Mouse (Mus musculus) MEL (cell line): ENCODE measurements around the gene Ncapd2. TPM values are rescaled to one million over a fixed set of nuclear protein-coding genes. Genes with fewer than 3 reads are reported as not detected.

Source experiments
- polyA plus RNA-seq, 2 experiments: library from polyadenylated mRNA; stranded (reverse) in 1 of 2; unstranded in 1 of 2; fragments of >175 nt in 1 of 2; fragments of >200 nt in 1 of 2; gene quantifications; 2 replicates each; pipeline versions ENCODE4 v1.2.1 to v1.2.4; 2012; ENCODE audit warnings: low replicate concordance in 2 of 2, low read depth in 1 of 2; ENCODE audit not compliant: insufficient read length in 2 of 2, insufficient read depth in 1 of 2, missing spikeins in 1 of 2
- total RNA-seq: library from RNA; depleted of rRNA; stranded (reverse); fragments of 300-350 nt; gene quantifications from 2 replicates; pipeline ENCODE4 v1.2.3, GENCODE M21; 2012; rRNA removed

Ncapd2 gene
- total and polyA plus RNA-seq, 3 experiments = 86.6 to 394 TPM; not detected in 1

Other genes starting within 250 kb of the Ncapd2 start
- gene Cops7a, start 226.2 kb downstream of the Ncapd2 start, total RNA-seq = 75.1 and 85.0 TPM in 2 replicates
- gene Cops7a, start 226.2 kb downstream of the Ncapd2 start, polyA plus RNA-seq = 100 to 1,000 TPM in 1 of 2 experiments, not detected in 1; 150 TPM
- 0.19 and 0.33 TPM in 2 replicates for gene Pianp, start 195.0 kb downstream of the Ncapd2 start, total RNA-seq
- 1 to 10 TPM in 1 of 2 experiments, not detected in 1; 5.5 TPM for gene Pianp, start 195.0 kb downstream of the Ncapd2 start, polyA plus RNA-seq
- gene Zfp384, start 182.6 kb downstream of the Ncapd2 start, total RNA-seq = 19.2 and 19.5 TPM in 2 replicates
- 10 to 100 TPM in 1 of 2 experiments, not detected in 1; 57.4 TPM for gene Zfp384, start 182.6 kb downstream of the Ncapd2 start, polyA plus RNA-seq
- gene Ing4, start 151.9 kb downstream of the Ncapd2 start, total RNA-seq = 26.3 and 29.5 TPM in 2 replicates
- gene Ing4, start 151.9 kb downstream of the Ncapd2 start, polyA plus RNA-seq = 10 to 100 TPM in 1 of 2 experiments, not detected in 1; 34.9 TPM
- 1.2 and 3.3 TPM in 2 replicates for gene Acrbp, start 142.0 kb downstream of the Ncapd2 start, total RNA-seq
- gene Acrbp, start 142.0 kb downstream of the Ncapd2 start, polyA plus RNA-seq = 1 to 10 TPM in 1 of 2 experiments, not detected in 1; 5.3 TPM
- 2.8 and 3.5 TPM in 2 replicates for gene Lpar5, start 123.8 kb downstream of the Ncapd2 start, total RNA-seq
- 10 to 100 TPM in 1 of 2 experiments, not detected in 1; 16.2 TPM for gene Lpar5, start 123.8 kb downstream of the Ncapd2 start, polyA plus RNA-seq
- gene Chd4, start 95.7 kb downstream of the Ncapd2 start, total RNA-seq = 173 and 193 TPM in 2 replicates
- 100 to 1,000 TPM in 1 of 2 experiments, 10 to 100 TPM in 1; 93.0 to 232 TPM for gene Chd4, start 95.7 kb downstream of the Ncapd2 start, polyA plus RNA-seq
- gene Nop2, start 59.8 kb downstream of the Ncapd2 start, total RNA-seq = 210 and 263 TPM in 2 replicates
- gene Nop2, start 59.8 kb downstream of the Ncapd2 start, polyA plus RNA-seq = 100 to 1,000 TPM; 221 to 337 TPM
- 75.4 and 96.1 TPM in 2 replicates for gene Iffo1, start 46.5 kb downstream of the Ncapd2 start, total RNA-seq
- gene Iffo1, start 46.5 kb downstream of the Ncapd2 start, polyA plus RNA-seq = 10 to 100 TPM in 1 of 2 experiments, not detected in 1; 96.9 TPM
- gene Gapdh, start 25.2 kb downstream of the Ncapd2 start, total RNA-seq = 723 and 1,144 TPM in 2 replicates
- gene Gapdh, start 25.2 kb downstream of the Ncapd2 start, polyA plus RNA-seq = 1,000 to 10,000 TPM in 1 of 2 experiments, not detected in 1; 1,834 TPM
- gene Mrpl51, start 100 bp upstream of the Ncapd2 start, total RNA-seq = 208 and 251 TPM in 2 replicates
- gene Mrpl51, start 100 bp upstream of the Ncapd2 start, polyA plus RNA-seq = 100 to 1,000 TPM in 1 of 2 experiments, not detected in 1; 286 TPM
- gene Vamp1, start 23.9 kb upstream of the Ncapd2 start, total RNA-seq = 1.1 and 1.5 TPM in 2 replicates
- 1 to 10 TPM in 1 of 2 experiments, not detected in 1; 5.5 TPM for gene Vamp1, start 23.9 kb upstream of the Ncapd2 start, polyA plus RNA-seq
- gene Tapbpl, start 40.2 kb upstream of the Ncapd2 start, total RNA-seq = 2.1 and 2.5 TPM in 2 replicates
- gene Tapbpl, start 40.2 kb upstream of the Ncapd2 start, polyA plus RNA-seq = 1 to 10 TPM in 1 of 2 experiments, not detected in 1; 5.2 TPM
- not detected in 2 replicates for gene Cd27, start 45.3 kb upstream of the Ncapd2 start, total RNA-seq
- gene Cd27, start 45.3 kb upstream of the Ncapd2 start, polyA plus RNA-seq = under 1 TPM in 1 of 2 experiments, not detected in 1; 0.46 TPM
- not detected in 2 replicates for gene Tuba3a, start 94.3 kb upstream of the Ncapd2 start, total RNA-seq
- under 1 TPM in 1 of 2 experiments, not detected in 1; 0.06 TPM for gene Tuba3a, start 94.3 kb upstream of the Ncapd2 start, polyA plus RNA-seq
- gene Ltbr, start 122.2 kb upstream of the Ncapd2 start, total RNA-seq = 35.0 and 47.6 TPM in 2 replicates
- gene Ltbr, start 122.2 kb upstream of the Ncapd2 start, polyA plus RNA-seq = 10 to 100 TPM in 1 of 2 experiments, not detected in 1; 64.2 TPM
- 0.07 TPM in 1 of 2 replicates, not detected in the other for gene Scnn1a, start 129.0 kb upstream of the Ncapd2 start, total RNA-seq
- gene Scnn1a, start 129.0 kb upstream of the Ncapd2 start, polyA plus RNA-seq = under 1 TPM in 1 of 2 experiments, not detected in 1; 0.50 TPM
- 16.6 and 22.0 TPM in 2 replicates for gene Tnfrsf1a, start 157.7 kb upstream of the Ncapd2 start, total RNA-seq
- 10 to 100 TPM in 1 of 2 experiments, not detected in 1; 43.4 TPM for gene Tnfrsf1a, start 157.7 kb upstream of the Ncapd2 start, polyA plus RNA-seq
- gene Plekhg6, start 189.1 kb upstream of the Ncapd2 start, total RNA-seq = not detected in 2 replicates
- gene Plekhg6, start 189.1 kb upstream of the Ncapd2 start, polyA plus RNA-seq = under 1 TPM in 1 of 2 experiments, not detected in 1; 0.13 TPM